Mouse (Mus musculus) cerebellum, adult (tissue): ENCODE results near the gene Ocln.

Experiments
- ATAC-seq: cut with Nextera tagmentation; 2 replicates; pipeline ENCODE4 v1.9.2; 2017; ENCODE audit warnings: mild to moderate bottlenecking, moderate library complexity, mixed read lengths; ENCODE audit not compliant: insufficient number of reproducible peaks, low FRiP score, low TSS enrichment

Ocln gene

GRCm38 (mm10) chr13:100552369-100553041 lies at the start of gene Ocln:
Gene Ocln (minus strand): TSS chr13:100552718.
- peak; percentile 88 for ATAC-seq

- no peak for ATAC-seq
Measured at GRCm38 (mm10) chr13:100601034-100601433, 48.5 kb upstream of the Ocln start.

GRCm38 (mm10) chr13:100600317-100600716 lies 47.8 kb upstream of the Ocln start:
- no peak for ATAC-seq

GRCm38 (mm10) chr13:100597284-100597683 lies 44.8 kb upstream of the Ocln start:
- ATAC-seq, result no peak

GRCm38 (mm10) chr13:100595552-100595885 lies 43.0 kb upstream of the Ocln start:
- ATAC-seq, result no peak

GRCm38 (mm10) chr13:100594838-100595551 lies 42.5 kb upstream of the Ocln start:
- ATAC-seq, result no peak

GRCm38 (mm10) chr13:100594041-100594792 lies 41.7 kb upstream of the Ocln start:
- ATAC-seq, result peak; percentile 68

GRCm38 (mm10) chr13:100588646-100589045 lies 36.1 kb upstream of the Ocln start:
- peak; percentile 52; the same call in 1 of the 2 replicates for ATAC-seq

GRCm38 (mm10) chr13:100582144-100582543 lies 29.6 kb upstream of the Ocln start:
- ATAC-seq, result no peak

- no peak; the same call in 1 of the 2 replicates for ATAC-seq
Measured at GRCm38 (mm10) chr13:100581701-100582100, 29.2 kb upstream of the Ocln start.

- ATAC-seq, result no peak
Measured at GRCm38 (mm10) chr13:100579951-100580350, 27.4 kb upstream of the Ocln start.

- ATAC-seq, result no peak
Measured at GRCm38 (mm10) chr13:100579220-100579619, 26.7 kb upstream of the Ocln start.

GRCm38 (mm10) chr13:100575950-100576349 lies 23.4 kb upstream of the Ocln start:
- no peak for ATAC-seq

- no peak for ATAC-seq
Measured at GRCm38 (mm10) chr13:100570713-100571112, 18.2 kb upstream of the Ocln start.

- ATAC-seq, result no peak
Measured at GRCm38 (mm10) chr13:100568359-100568758, 15.8 kb upstream of the Ocln start.

GRCm38 (mm10) chr13:100559449-100559848 lies 6.9 kb upstream of the Ocln start:
- ATAC-seq, result no peak

- no peak for ATAC-seq
Measured at GRCm38 (mm10) chr13:100557011-100557410, 4.5 kb upstream of the Ocln start.

GRCm38 (mm10) chr13:100553042-100553437 lies 522 bp upstream of the Ocln start:
- peak; percentile 12; the same call in 1 of the 2 replicates for ATAC-seq

GRCm38 (mm10) chr13:100552009-100552368 lies 529 bp downstream of the Ocln start:
- peak; percentile 4; the same call in 1 of the 2 replicates for ATAC-seq

GRCm38 (mm10) chr13:100551371-100552008 lies 1.0 kb downstream of the Ocln start:
- ATAC-seq, result peak; percentile 16; the same call in 1 of the 2 replicates

GRCm38 (mm10) chr13:100547269-100547668 lies 5.2 kb downstream of the Ocln start:
- ATAC-seq, result no peak
